Mouse (Mus musculus) liver, postnatal 0 days (tissue): ENCODE measurements around the gene Kdm7a. TPM values are rescaled to one million over a fixed set of nuclear protein-coding genes. Genes with fewer than 3 reads are reported as not detected.
A peak's percentile ranks its signal among the peaks of the same experiment; 100 is the strongest.

ENCODE experiments used
- ATAC-seq: fragments of 200-750 bp; cut with Nextera tagmentation; 2 replicates; pipeline ENCODE4 v1.8.0; 2017; ENCODE audit warnings: mild to moderate bottlenecking, moderate library complexity
- DNase-seq: peaks from one replicate; pipeline ENCODE4 v3.0.0-alpha.2; 2016
- H3K27ac ChIP-seq: fragments of 300-500 bp; sonication (generic); 2 replicates; pipeline ENCODE4 v1.5.1; 2014; ENCODE audit warnings: antibody characterized with exemption, moderate library complexity, mild to moderate bottlenecking, low read depth
- H3K27me3 ChIP-seq: fragments of 300-500 bp; sonication (generic); 2 replicates; pipeline ENCODE4 v1.6.1; 2014; ENCODE audit warnings: low read length, control low read depth, mixed read lengths; ENCODE audit not compliant: insufficient read depth
- H3K36me3 ChIP-seq: fragments of 300-500 bp; sonication (generic); replicated peaks from 2 replicates; pipeline ENCODE4 v1.6.1; 2014; ENCODE audit warnings: mild to moderate bottlenecking, control low read depth, low read length, moderate library complexity, mixed read lengths; ENCODE audit not compliant: insufficient read depth
- H3K4me1 ChIP-seq: fragments of 300-500 bp; sonication (generic); 2 replicates; pipeline ENCODE4 v1.6.1; 2014; ENCODE audit warnings: antibody characterized with exemption, mild to moderate bottlenecking, control low read depth; ENCODE audit not compliant: insufficient read depth
- H3K4me2 ChIP-seq: fragments of 300-500 bp; sonication (generic); 2 replicates; pipeline ENCODE4 v1.6.1; 2014; ENCODE audit warnings: low read depth, mild to moderate bottlenecking, low read length, moderate library complexity, mixed read lengths
- H3K4me3 ChIP-seq: fragments of 300-500 bp; sonication (generic); 2 replicates; pipeline ENCODE4 v1.5.1; 2014; ENCODE audit warnings: low read depth, low read length
- H3K9ac ChIP-seq: fragments of 300-500 bp; sonication (generic); replicated peaks from 2 replicates; pipeline ENCODE4 v1.6.1; 2014; ENCODE audit warnings: mild to moderate bottlenecking, moderate library complexity
- H3K9me3 ChIP-seq: fragments of 300-500 bp; sonication (generic); 2 replicates; pipeline ENCODE4 v1.6.1; 2016; ENCODE audit warnings: mild to moderate bottlenecking, control low read depth, low read length, mixed read lengths
- CTCF ChIP-seq: sonication (generic); IDR thresholded peaks from 2 replicates; pipeline ENCODE4 v1.5.1; 2016; ENCODE audit warnings: antibody characterized with exemption, low read depth
- EP300 ChIP-seq: IDR thresholded peaks from 2 replicates; pipeline ENCODE4 v1.6.1; 2016; ENCODE audit warnings: antibody characterized with exemption, low read depth, mild to moderate bottlenecking
- WGBS: fragments of 180-500 bp; shearing (Covaris S2); extraction: QIAGEN DNeasy Blood & Tissue Kit; methylation state at CpG from one replicate; pipeline ENCODE4 v1.1.7; 2014; ENCODE audit not compliant: insufficient replicate concordance; 5-methylcytosine and 5-hydroxymethylcytosine counted together
- polyA plus RNA-seq: library from polyadenylated mRNA; unstranded; fragments of >200 nt; fragmentation: Nextera tagmentation; extraction: Ambion mirVana; gene quantifications from 2 replicates; pipeline ENCODE4 v1.2.1, GENCODE M21; 2015

Gene Kdm7a
- polyA plus RNA-seq, 1 experiment from 2014 or later, result 4.2 TPM

DNA sequence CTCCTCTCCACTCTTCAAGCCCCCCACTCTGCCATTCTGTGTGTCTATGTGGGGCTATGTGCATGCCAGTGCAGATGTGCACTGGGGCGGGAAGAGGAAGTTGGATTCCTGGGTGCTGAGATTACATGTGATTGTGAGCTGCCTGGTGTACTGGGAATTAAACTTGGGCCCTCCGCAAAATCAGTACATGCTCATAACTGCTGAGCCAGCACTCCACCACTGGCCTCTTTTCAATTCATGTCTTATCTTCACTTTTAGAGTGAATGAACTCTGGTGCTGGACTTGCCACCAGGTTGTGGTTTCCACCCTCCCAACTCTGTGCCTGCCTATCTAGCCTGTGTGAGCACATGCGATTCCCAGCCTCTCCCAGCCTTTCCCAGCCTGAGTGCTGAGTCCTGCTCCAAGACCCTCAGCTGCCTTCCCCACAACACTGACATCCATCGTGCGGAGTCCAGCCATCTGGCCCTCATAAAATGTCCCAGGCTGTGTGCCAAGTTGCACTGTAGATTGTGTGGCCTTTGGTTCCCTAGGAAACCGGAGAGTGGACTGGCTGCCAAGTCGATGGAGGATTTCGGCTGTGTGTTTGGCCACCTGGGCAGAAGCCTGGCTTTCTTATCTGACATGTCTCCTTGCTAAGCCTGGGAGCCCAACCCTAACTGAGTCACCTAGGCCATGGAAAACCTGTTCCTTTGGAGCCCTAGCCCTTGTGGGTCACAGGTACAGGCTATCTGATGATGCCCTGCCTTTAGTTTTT lies 36.3 kb upstream of the Kdm7a start:
- peak overlapping the region; percentile 44 for H3K27ac ChIP-seq
- peak; percentile 80 for ATAC-seq
- WGBS, result 56% methylated on average over 8 of the region's 8 CpGs
- TF ChIP-seq CTCF (no peak), EP300 (no peak)
- no peaks in the 10 kb centered on the region for H3K9me3 ChIP-seq
- no peaks in the 10 kb centered on the region for H3K36me3 ChIP-seq
- H3K4me1 ChIP-seq, result peaks cover 18% of the 10 kb centered on the region
- peak; percentile 70 for DNase-seq
- 0 out of 2 replicates have a peak, but pooled peaks cover 6% of the 10 kb centered on the region for H3K27me3 ChIP-seq
- no peak overlapping the region for H3K4me2 ChIP-seq
- no peak overlapping the region for H3K9ac ChIP-seq
- no peak overlapping the region for H3K4me3 ChIP-seq

DNA sequence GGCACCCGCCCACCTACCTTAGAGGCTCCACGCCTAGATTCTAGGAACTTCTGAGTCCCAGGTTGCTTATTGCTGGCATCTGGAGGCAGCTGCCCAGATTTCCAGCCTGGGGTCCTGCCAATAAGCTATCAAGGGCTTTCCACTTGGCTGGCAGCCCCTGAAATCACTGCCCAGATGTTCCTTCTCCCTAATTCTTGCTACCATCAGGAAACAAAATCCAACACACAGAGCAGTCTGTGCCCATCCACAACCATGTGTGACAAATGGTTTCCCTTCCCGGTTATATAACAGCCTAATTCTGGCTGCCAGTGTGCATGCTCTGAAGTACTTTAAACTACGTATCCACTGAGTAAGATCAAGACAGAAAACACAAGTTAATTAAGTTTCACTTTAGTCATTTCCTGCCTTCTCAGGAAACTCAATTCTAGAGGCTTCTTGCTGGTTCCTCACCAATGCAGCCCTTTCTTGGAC lies 34.9 kb upstream of the Kdm7a start:
- H3K4me2 ChIP-seq, result no peak overlapping the region
- H3K27ac ChIP-seq, result no peak overlapping the region
- H3K4me3 ChIP-seq, result no peak overlapping the region
- 79% methylated on average over 4 of the region's 4 CpGs for WGBS
- TF ChIP-seq CTCF (no peak), EP300 (no peak)
- H3K27me3 ChIP-seq, result 0 out of 2 replicates have a peak, but pooled peaks cover 6% of the 10 kb centered on the region
- H3K9ac ChIP-seq, result no peak overlapping the region
- DNase-seq, result no peak
- H3K4me1 ChIP-seq, result peaks cover 21% of the 10 kb centered on the region
- no peaks in the 10 kb centered on the region for H3K9me3 ChIP-seq
- ATAC-seq, result no peak
- no peaks in the 10 kb centered on the region for H3K36me3 ChIP-seq

GRCm38 (mm10) chr6:39240956-39241355 lies 34.4 kb upstream of the Kdm7a start:
- Histone ChIP-seq H3K9ac (no peak overlapping the region), H3K9me3 (no peaks in the 10 kb centered on the region), H3K27ac (no peak overlapping the region), H3K36me3 (no peaks in the 10 kb centered on the region), H3K4me1 (peaks cover 21% of the 10 kb centered on the region), H3K27me3 (0 out of 2 replicates have a peak, but pooled peaks cover 6% of the 10 kb centered on the region), H3K4me2 (no peak overlapping the region), H3K4me3 (no peak overlapping the region)
- TF ChIP-seq CTCF, result no peak
- no peak for TF ChIP-seq EP300
- DNase-seq (no peak), ATAC-seq (no peak)
- WGBS, result 82% methylated on average over 3 of the region's 3 CpGs

DNA sequence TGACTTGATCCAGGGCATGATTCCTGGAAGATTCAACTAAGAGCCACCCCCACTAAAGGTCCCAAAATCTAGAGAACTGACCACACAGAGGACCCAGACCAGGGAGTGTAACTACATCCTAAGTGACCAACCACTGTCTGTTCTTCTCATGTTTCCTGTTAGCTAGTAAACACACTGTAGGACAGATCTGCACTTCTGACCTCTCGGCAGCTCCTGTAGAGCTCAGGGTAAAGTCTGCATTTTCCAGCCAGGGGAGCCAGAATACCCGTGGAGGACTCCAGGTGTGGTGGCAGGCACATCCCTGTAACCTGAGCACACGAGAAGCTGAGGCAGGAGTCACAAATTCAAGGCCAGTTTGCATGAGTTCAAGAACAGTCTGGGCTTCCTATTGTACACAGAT lies 31.3 kb upstream of the Kdm7a start:
- Histone ChIP-seq H3K36me3 (no peaks in the 10 kb centered on the region), H3K9ac (no peak overlapping the region), H3K27me3 (no peaks in the 10 kb centered on the region), H3K4me1 (peaks cover 6% of the 10 kb centered on the region), H3K27ac (no peak overlapping the region), H3K4me3 (no peak overlapping the region), H3K9me3 (no peaks in the 10 kb centered on the region), H3K4me2 (no peak overlapping the region)
- TF ChIP-seq CTCF, result no peak
- no peak for TF ChIP-seq EP300
- peak; percentile 71 for ATAC-seq
- whole genome bisulfite sequencing, result 37% methylated on average over 3 of the region's 3 CpGs
- DNase-seq, result no peak

- Histone ChIP-seq H3K4me3 (no peak overlapping the region), H3K9ac (no peak overlapping the region), H3K36me3 (no peaks in the 10 kb centered on the region), H3K27me3 (no peaks in the 10 kb centered on the region), H3K4me2 (no peak overlapping the region), H3K4me1 (peaks cover 4% of the 10 kb centered on the region; the same call in 1 of the 2 replicates), H3K27ac (peak overlapping the region; percentile 68; the same call in 1 of the 2 replicates), H3K9me3 (no peaks in the 10 kb centered on the region)
- no peak for DNase-seq
- ATAC-seq, result peak; percentile 31; the same call in 1 of the 2 replicates
- WGBS, result 36% methylated on average over 4 of the region's 4 CpGs
- TF ChIP-seq CTCF, result no peak
- TF ChIP-seq EP300, result no peak
Measured at GRCm38 (mm10) chr6:39232617-39233016, 26.0 kb upstream of the Kdm7a start.

DNA sequence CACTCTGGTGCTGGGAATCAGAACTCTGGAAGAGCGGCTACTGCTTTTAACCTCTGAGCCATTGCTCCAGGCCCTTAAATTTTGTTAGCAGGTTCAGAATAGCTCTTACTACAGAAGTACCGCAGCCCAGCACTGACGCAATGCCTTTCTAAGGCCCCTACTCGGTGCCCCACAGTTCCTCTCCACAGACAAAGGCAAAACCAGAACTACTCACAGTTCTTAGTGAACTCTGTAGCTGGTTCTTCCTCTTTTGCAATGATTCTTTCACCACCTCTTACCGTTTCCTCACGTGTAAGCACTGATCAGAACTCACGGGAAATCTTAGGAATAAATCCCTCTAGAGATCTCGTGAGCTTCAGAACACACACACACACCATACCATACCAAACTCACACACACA lies 24.1 kb upstream of the Kdm7a start:
- Histone ChIP-seq H3K4me3 (no peak overlapping the region), H3K4me1 (peaks cover 3% of the 10 kb centered on the region; the same call in 1 of the 2 replicates), H3K4me2 (0 out of 2 replicates have a peak overlapping the region, but pooled peaks have one; percentile 9), H3K27me3 (no peaks in the 10 kb centered on the region), H3K27ac (peak overlapping the region; percentile 60), H3K36me3 (no peaks in the 10 kb centered on the region), H3K9me3 (no peaks in the 10 kb centered on the region), H3K9ac (no peak overlapping the region)
- DNase-seq, result peak; percentile 56
- no peak for TF ChIP-seq CTCF
- no peak for TF ChIP-seq EP300
- ATAC-seq, result peak; percentile 75
- 43% methylated on average over 8 of the region's 8 CpGs for WGBS
